Mouse (Mus musculus) midbrain, postnatal 0 days (tissue): ENCODE results near the gene Prkce. TPM values are rescaled to one million over a fixed set of nuclear protein-coding genes. Genes with fewer than 3 reads are reported as not detected.
"Not testable (repeated sequence)": the region's sequence is repeated elsewhere in the genome, so short reads cannot be mapped to it uniquely, and the experiment has no call there.

Source experiments
- ATAC-seq: fragments of 200-750 bp; cut with Nextera tagmentation; 2 replicates; pipeline ENCODE4 v1.8.0; 2017; ENCODE audit warnings: moderate number of reproducible peaks, mild to moderate bottlenecking, moderate TSS enrichment, moderate library complexity; ENCODE audit not compliant: low FRiP score
- DNase-seq: peaks from one replicate; pipeline ENCODE4 v3.0.0-alpha.2; 2015; ENCODE audit warnings: low spot score
- H3K27ac ChIP-seq: fragments of 300-500 bp; sonication (generic); 2 replicates; pipeline ENCODE4 v1.5.1; 2014; ENCODE audit warnings: low read depth, mild to moderate bottlenecking, low read length, mixed read lengths
- H3K27me3 ChIP-seq: fragments of 300-500 bp; sonication (generic); 2 replicates; pipeline ENCODE4 v1.6.1; 2014; ENCODE audit warnings: low read length, control low read depth, mixed read lengths; ENCODE audit not compliant: insufficient read depth
- H3K36me3 ChIP-seq: fragments of 300-500 bp; sonication (generic); 2 replicates; pipeline ENCODE4 v1.6.1; 2014; ENCODE audit warnings: low read length, control low read depth, mixed read lengths; ENCODE audit not compliant: insufficient read depth
- H3K4me1 ChIP-seq: fragments of 300-500 bp; sonication (generic); 2 replicates; pipeline ENCODE4 v1.6.1; 2014; ENCODE audit warnings: mild to moderate bottlenecking, control low read depth, antibody characterized with exemption, low read length, mixed read lengths; ENCODE audit not compliant: insufficient read depth
- H3K4me2 ChIP-seq: fragments of 300-500 bp; sonication (generic); 2 replicates; pipeline ENCODE4 v1.6.1; 2014; ENCODE audit warnings: low read depth, mild to moderate bottlenecking, low read length, mixed read lengths; ENCODE audit not compliant: poor library complexity, severe bottlenecking
- H3K4me3 ChIP-seq: fragments of 300-500 bp; sonication (generic); 2 replicates; pipeline ENCODE4 v1.5.1; 2014; ENCODE audit warnings: low read depth, mild to moderate bottlenecking, low read length, moderate library complexity
- H3K9ac ChIP-seq: fragments of 300-500 bp; sonication (generic); replicated peaks from 2 replicates; pipeline ENCODE4 v1.6.1; 2014; ENCODE audit warnings: mild to moderate bottlenecking, low read length, moderate library complexity, mixed read lengths; ENCODE audit not compliant: poor library complexity, severe bottlenecking
- H3K9me3 ChIP-seq: fragments of 300-500 bp; sonication (generic); 2 replicates; pipeline ENCODE4 v1.6.1; 2016; ENCODE audit warnings: low read length, control low read depth
- CTCF ChIP-seq: IDR thresholded peaks from 2 replicates; pipeline ENCODE4 v1.5.1; 2016; ENCODE audit warnings: antibody characterized with exemption, mild to moderate bottlenecking
- WGBS: fragments of 180-500 bp; shearing (Covaris S2); extraction: QIAGEN DNeasy Blood & Tissue Kit; methylation state at CpG from one replicate; pipeline ENCODE4 v1.1.7; 2014; 5-methylcytosine and 5-hydroxymethylcytosine counted together
- polyA plus RNA-seq: library from polyadenylated mRNA; unstranded; fragments of >200 nt; fragmentation: Nextera tagmentation; extraction: Ambion mirVana; gene quantifications from 2 replicates; pipeline ENCODE4 v1.2.1, GENCODE M21; 2015
- total RNA-seq: library from RNA; depleted of rRNA; stranded (reverse); fragments of >200 nt; gene quantifications from 2 replicates; pipeline ENCODE4 v1.2.3, GENCODE M21; 2014

The Prkce gene
- total and polyA plus RNA-seq, 2 experiments from 2014 or later: 61.0 to 64.5 TPM

DNA sequence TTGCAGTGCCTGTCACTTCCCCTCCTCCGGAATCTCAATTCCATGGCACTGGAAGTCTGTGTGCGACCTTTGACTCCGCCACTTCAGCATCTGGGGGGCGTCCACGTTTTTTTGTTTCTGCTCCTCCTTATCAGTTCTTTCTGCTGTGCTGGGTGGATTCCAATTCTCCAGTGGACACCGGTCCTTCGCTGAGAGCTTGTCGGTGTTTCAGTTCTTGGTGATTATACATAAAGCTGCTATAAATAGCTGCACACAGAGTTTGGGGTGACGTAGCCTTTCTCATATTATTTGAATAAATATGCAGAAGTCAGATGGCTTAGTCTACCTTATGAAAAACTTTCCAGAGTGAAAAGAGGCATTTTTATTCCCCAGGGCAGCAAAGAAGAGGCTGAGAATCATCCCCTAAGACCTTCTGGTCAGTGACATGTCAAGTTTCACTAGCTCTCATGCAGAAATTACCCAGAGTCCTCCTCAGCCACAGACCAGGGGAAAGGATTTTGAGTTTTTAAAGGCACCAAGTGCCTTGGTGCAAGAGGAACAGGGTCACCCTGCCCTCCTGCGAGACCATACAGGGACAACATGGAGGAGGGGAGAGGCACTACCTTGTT, 299.8 kb downstream of the Prkce start:
- H3K36me3 ChIP-seq: no peaks in the 10 kb centered on the region
- ATAC-seq (no peak), DNase-seq (no peak)
- no peak overlapping the region for H3K4me2 ChIP-seq
- WGBS: 50% methylated on average over 10 of the region's 10 CpGs
- H3K9me3 ChIP-seq: no peaks in the 10 kb centered on the region
- no peak overlapping the region for H3K9ac ChIP-seq
- H3K27ac ChIP-seq: no peak overlapping the region
- H3K27me3 ChIP-seq: no peaks in the 10 kb centered on the region
- H3K4me1 ChIP-seq: 0 out of 2 replicates have a peak, but pooled peaks cover 7% of the 10 kb centered on the region
- TF ChIP-seq CTCF: no peak
- no peak overlapping the region for H3K4me3 ChIP-seq

DNA sequence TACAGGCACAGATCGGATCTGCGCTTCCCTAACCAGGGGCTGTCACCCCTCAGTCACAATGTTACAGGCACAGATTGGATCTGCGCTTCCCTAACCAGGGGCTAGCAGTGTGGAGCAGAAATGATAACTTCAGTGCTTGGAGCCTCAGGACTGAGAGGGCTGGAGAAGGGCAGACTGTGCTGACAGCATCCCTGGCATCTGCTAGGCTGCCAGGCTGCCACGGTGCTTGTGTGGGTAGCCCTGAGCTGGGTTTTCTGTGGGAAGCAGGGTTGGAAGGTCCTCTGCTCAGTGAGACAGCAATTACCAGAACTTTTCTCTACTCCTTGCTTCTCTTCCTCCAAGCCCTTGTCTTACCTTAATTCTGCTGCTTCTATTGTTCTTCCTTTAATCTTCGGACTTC, 300.4 kb downstream of the Prkce start:
- no peaks in the 10 kb centered on the region for H3K36me3 ChIP-seq
- no peaks in the 10 kb centered on the region for H3K9me3 ChIP-seq
- 0 out of 2 replicates have a peak, but pooled peaks cover 7% of the 10 kb centered on the region for H3K4me1 ChIP-seq
- no peaks in the 10 kb centered on the region for H3K27me3 ChIP-seq
- H3K4me3 ChIP-seq: no peak overlapping the region
- 64% methylated on average over 5 of the region's 5 CpGs for WGBS
- TF ChIP-seq CTCF: no peak
- H3K4me2 ChIP-seq: no peak overlapping the region
- no peak for ATAC-seq
- H3K9ac ChIP-seq: no peak overlapping the region
- no peak overlapping the region for H3K27ac ChIP-seq
- no peak for DNase-seq

DNA sequence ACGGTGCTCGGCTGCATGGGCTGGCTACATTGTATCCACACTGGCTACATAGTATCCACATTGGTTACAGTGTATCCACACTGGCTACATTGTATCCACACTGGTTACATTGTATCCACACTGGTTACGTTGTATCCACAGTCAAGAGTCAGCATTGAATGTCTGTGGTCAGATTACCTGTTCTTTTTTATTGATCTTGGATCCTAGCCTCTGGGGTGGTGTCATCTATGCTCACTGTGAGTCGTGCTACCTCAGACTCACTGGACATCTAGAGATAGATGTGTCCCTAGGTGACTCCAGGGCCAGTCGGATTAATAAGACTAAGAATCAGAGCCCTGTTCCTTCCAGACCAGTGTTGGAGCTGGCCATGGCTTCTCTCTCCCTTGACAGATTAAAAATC, 302.6 kb downstream of the Prkce start:
- Histone ChIP-seq H3K4me1 (0 out of 2 replicates have a peak, but pooled peaks cover 7% of the 10 kb centered on the region), H3K27ac (no peak overlapping the region), H3K27me3 (no peaks in the 10 kb centered on the region), H3K4me2 (no peak overlapping the region), H3K4me3 (no peak overlapping the region), H3K36me3 (no peaks in the 10 kb centered on the region), H3K9me3 (no peaks in the 10 kb centered on the region), H3K9ac (no peak overlapping the region)
- TF ChIP-seq CTCF: no peak
- no peak for DNase-seq
- no peak for ATAC-seq
- 91% methylated on average over 5 of the region's 5 CpGs for WGBS

DNA sequence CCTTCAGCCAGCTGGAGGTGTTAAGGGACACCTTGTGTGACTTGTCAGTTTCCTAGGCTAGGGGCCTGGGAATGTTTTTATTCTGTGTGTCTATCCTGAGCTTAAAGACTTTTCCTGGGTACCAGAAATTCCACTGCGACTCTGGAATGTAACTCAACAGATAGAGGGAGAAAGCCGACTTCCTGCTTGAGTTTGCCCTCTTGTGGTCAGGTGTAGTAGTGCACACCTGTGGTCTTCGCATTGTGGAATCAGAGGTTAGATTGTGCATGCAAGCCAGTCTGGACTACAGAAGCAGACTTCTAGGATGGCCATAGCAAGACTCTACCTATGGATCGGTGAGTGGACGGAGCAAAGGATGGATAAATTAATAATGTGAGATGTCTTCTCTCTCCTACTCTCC, 304.1 kb downstream of the Prkce start:
- no peak overlapping the region for H3K27ac ChIP-seq
- H3K27me3 ChIP-seq: no peaks in the 10 kb centered on the region
- H3K4me1 ChIP-seq: 0 out of 2 replicates have a peak, but pooled peaks cover 7% of the 10 kb centered on the region
- peak; percentile 69 for DNase-seq
- no peaks in the 10 kb centered on the region for H3K9me3 ChIP-seq
- no peak overlapping the region for H3K9ac ChIP-seq
- no peak overlapping the region for H3K4me3 ChIP-seq
- H3K36me3 ChIP-seq: no peaks in the 10 kb centered on the region
- peak; percentile 90 for TF ChIP-seq CTCF
- ATAC-seq: no peak
- WGBS: 46% methylated on average over 5 of the region's 5 CpGs
- H3K4me2 ChIP-seq: no peak overlapping the region

DNA sequence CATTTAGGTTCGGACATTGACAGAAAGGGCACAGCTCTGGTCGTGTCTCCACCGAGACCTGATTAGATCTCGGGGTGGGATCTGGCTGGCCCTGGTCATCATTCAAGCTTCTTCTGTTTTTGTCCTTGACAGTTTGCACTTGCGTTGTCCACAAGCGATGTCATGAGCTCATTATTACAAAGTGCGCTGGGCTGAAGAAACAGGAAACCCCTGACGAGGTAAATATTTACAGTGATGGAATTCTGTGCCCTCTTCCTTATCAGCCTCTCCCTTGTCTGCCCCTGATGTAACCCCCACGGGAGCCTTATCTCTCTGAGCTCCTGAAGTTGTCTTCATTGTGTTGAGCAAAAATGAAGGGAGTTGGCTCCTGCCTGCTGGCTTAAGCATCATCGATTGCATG, 309.1 kb downstream of the Prkce start:
- Histone ChIP-seq H3K9ac (no peak overlapping the region), H3K27me3 (no peaks in the 10 kb centered on the region), H3K4me1 (no peaks in the 10 kb centered on the region), H3K9me3 (no peaks in the 10 kb centered on the region), H3K27ac (no peak overlapping the region), H3K36me3 (0 out of 2 replicates have a peak, but pooled peaks cover 1% of the 10 kb centered on the region), H3K4me2 (no peak overlapping the region), H3K4me3 (no peak overlapping the region)
- no peak for DNase-seq
- WGBS: 93% methylated on average over 10 of the region's 10 CpGs
- no peak for ATAC-seq
- TF ChIP-seq CTCF: no peak

DNA sequence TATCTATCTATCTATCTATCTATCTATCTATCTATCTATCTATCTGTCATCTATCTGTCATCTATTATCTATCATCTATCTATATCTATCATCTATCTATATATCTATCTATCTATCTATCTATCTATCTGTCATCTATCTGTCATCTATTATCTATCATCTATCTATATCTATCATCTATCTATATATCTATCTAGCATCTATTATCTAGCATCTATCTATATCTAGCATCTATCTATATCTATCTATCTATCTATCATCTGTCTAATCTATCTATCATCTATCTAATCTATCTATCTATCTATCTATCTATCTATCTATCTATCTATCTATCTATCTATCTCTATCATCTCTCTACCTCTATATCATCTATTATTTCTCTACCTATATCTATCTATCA, 309.8 kb downstream of the Prkce start:
- not testable (repeated sequence) for H3K36me3 ChIP-seq, H3K4me3 ChIP-seq, H3K9me3 ChIP-seq, ATAC-seq, H3K27ac ChIP-seq, H3K4me2 ChIP-seq, DNase-seq, H3K9ac ChIP-seq, H3K4me1 ChIP-seq, H3K27me3 ChIP-seq
